Mouse (Mus musculus): ENCODE measurements around the gene Fxn. TPM values are rescaled to one million over a fixed set of nuclear protein-coding genes. Genes with fewer than 3 reads are reported as not detected.
"Not testable (repeated sequence)": the region's sequence is repeated elsewhere in the genome, so short reads cannot be mapped to it uniquely, and the experiment has no call there.

Gene Fxn
- total RNA-seq, 2 experiments from 2014 or later, result 13.0 to 30.0 TPM

DNA sequence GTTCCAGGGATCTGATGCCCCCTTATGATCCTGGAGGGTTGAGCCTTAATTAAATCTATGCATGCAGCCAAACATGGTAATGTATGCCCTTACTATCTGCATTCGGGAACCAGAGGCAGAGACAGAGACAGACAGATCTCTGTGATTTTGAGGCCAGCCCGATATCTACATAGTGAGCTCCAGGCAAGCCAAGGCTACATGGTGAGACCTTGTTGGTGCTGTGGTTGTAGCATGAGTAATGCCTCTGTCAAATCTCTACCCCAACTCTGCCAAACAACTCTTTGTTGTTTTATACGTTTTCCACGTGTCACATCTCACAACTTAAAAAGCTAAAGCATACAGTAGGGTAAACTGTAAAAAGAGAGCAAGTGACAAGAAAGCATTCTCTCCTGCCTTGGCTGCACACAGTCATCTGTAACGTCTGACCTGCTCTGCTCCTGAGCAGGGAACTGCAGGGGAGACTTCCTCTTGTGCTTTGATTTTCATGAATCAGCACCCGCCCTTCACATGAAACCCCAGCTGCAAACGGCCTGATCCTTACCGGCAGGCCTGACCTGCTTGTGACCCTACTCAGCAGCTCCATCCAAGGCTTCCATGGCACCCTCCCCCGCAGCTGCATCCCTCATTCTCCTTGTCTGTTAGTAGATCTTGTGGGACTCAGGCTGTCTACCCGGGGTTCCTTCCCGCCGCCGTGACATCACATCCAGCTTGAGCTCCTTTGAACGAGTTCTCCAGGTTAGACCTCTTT is 38.4 kb downstream of the Fxn start:
- no peak for ATAC-seq (replicated peaks; ENCODE audit: poor library complexity)

DNA sequence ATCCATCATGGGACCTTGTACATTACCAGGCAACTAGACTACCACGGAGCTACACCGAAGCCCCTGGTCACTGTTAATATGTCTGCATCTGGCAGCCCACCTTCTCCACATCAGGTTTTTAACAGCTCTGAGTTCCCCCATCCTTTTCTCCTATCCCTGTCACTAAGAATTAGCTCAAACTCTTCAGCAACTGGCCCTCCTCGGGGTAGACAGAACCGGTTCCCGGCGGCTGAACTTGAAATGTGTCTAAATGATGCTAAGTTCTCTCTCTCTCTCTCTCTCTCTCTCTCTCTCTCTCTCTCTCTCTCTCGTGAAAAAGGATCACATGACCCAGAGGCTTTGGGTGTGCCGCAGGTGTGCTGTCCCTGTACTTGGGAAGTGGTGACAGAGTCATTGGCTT is 39.1 kb downstream of the Fxn start:
- no peak for ATAC-seq (replicated peaks; ENCODE audit: poor library complexity)

DNA sequence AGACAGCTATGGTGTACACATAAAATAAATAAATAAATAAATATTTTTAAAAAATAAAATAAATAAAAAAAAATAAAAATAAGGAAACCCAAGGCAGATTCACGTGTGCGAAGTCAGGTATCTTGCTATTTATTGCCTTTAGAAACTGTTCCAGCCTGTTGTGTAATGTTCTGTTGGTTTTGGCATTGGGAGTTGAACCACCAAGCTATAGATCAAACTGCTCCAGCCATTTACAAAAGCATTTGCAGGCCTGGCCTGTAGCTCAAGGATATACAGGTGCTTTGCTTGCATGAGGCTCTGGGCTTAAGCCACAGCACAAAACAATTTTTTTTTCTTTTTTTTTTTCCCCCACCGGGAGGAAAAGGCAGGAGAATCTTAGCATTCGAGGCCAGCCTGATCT is 42.4 kb downstream of the Fxn start:
- no peak for ATAC-seq (replicated peaks; ENCODE audit: poor library complexity)

DNA sequence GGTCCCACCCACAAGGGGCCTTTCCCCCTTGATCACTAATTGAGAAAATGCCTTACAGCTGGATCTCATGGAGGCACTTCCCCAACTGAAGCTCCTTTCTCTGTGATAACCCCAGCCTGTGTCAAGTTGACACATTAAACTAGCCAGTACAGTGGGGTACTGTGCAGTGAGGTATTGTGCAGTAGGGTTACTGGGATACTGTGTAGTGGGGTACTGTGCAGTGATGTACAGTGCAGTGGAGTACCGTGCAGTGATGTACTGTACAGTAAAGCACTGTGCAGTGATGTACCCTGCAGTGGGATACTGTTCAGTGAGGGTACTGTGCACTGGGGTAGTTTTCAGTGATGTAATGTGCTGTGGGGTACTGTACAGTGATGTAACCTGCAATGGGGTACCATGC is 48.0 kb downstream of the Fxn start:
- ATAC-seq (replicated peaks; ENCODE audit: poor library complexity), result not testable (repeated sequence)

DNA sequence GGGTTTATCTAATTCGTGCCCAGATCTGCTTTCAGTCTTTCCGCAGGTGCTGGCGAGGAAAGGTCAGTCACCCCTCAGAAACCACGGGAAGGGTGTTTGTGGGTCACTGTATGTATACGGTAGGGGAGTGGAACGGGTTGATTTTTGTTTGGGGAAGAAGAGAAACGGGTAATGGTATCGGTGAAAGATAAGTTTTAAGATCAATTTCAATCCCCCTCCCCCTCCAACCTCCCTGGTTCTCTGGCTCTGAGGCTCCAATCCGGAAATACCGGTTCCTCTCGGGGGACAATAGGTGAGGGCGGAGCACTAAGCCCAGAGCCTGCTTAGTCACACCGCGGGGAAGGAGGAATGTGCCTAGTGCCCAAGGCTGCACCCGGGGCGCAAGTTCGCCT is 55.1 kb downstream of the Fxn start:
- ATAC-seq (replicated peaks; ENCODE audit: poor library complexity), result peak; percentile 60

DNA sequence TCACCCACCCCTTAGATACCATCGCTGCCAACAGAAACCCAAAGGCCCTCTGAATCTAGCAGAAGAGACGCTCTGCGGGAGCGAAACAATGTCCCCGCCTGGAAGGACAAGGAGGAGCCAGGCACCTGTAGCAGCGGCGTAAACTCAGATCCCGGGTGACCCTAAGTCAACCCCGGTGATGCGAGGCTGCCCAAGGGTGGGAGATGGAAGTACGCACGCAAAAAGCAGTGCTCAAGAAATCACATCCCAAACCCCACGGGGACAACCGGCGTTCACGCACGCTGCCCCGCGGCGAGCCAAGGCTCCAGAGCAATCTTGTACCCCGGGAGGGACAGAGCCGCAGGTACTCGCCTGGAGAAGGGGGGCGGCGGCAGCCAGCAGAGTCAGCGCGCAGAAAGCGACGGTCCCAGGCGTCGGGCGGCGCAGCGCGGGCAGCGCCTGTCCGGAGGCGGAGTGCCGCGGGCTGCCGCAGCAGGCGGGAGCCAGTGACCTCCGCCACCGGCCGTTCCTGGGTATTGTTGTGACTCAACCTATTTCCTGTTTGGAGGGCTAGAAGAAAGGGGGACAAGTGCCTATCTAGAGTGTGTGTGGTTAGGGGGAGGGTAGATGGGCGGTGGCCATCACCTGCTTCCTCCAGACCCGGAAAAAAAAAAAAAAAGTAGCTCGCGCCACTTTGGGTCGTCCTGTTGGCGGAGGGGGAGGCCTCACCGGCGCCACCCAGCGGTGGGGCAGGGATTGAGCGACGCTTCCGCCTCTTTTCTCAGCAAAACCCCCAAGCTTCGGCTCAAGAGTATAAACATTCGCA is 55.7 kb downstream of the Fxn start, which contains the start of gene Tjp2:
TSS of gene Tjp2 (minus strand) at position 531 of the 805 bp plus-strand sequence.
- ATAC-seq (replicated peaks; ENCODE audit: poor library complexity), result peak; percentile 77

DNA sequence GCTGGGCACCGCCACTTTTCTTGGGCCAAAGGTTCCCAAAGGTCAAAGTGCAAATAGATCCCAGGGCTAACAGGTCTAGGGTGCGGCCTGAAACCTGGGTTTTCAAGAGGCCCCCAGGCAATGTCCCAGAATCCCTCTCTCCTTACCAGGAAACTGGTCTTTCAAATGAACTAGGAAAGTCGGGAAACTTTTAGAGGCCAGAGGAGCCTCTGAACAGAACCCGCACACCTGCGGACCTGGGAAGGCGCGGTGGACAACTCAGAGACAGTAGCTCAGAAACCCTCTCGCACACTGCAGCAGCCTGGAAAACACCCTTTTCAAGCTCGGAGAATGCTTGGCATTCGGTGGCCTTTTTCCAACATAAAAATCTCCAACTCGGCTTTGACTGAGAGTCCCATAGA is 56.6 kb downstream of the Fxn start:
- ATAC-seq (replicated peaks; ENCODE audit: poor library complexity), result no peak

DNA sequence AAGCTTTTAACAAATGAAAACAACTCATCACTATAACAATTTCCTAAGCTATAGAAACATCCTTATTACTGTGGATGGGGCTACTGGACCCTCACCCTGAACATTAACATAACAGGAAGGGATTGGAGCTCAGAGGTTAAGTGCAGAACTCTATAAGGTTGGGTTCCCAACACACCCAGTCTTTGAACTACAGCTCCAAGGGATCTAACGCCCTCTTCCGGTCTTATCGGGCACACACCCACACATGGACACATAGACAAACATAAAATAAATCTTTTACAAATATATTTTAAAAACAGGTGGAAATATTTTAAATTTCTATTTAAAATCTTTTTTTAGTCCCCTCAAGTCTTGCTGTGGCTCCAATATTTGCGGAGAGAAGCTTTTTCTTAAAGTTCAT is 59.0 kb downstream of the Fxn start:
- no peak for ATAC-seq (replicated peaks; ENCODE audit: poor library complexity)

DNA sequence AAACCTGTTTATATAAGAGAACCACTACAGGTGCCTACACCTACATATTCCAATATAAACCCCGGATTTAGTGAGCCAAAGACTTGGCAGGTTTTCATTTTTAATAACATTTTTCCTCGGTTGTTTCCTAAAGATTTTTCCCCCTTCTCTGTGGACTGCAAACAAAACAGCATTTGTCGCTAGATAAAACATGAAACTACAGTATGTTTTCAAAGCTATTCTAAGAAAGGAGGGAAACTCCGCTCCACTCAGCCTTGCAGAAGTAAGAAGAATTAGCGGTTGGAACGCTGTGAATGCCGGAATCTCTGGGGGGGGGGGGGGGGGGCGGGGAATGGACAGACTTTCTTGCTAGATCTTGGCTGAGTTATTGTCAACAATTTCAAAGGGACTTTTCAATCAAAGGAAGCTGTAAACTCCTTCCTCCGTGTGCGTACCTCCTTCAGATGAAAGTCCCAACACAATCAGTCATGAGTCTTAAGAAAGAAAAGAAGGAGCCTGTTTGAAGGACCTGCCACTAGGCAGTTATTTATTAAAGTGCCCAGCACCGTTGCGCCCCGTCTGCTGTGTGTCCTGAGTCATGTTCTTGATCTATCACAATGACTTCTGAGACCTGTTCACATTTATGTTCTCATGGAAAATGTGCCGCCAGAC is 59.5 kb downstream of the Fxn start:
- no peak for ATAC-seq (replicated peaks; ENCODE audit: poor library complexity)

DNA sequence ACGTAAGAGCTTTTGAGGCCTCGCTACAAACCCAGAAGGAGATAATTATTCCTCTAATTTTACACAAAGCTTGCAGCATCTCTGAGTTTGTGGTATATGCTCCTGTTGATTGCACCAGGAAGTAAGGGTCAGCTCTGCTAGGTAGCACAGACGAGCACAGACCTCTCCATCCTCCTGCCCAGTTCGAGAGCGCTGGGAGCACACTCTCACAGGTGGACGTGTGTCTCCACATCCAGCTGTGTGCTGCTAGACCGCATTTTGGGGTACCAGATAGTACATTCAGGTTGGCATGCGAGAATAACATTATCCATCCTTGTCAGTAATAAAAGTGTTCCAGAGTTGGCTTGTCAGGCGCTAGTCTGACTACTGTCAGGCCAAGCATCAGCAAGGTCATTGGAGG is 61.4 kb downstream of the Fxn start:
- no peak for ATAC-seq (replicated peaks; ENCODE audit: poor library complexity)

DNA sequence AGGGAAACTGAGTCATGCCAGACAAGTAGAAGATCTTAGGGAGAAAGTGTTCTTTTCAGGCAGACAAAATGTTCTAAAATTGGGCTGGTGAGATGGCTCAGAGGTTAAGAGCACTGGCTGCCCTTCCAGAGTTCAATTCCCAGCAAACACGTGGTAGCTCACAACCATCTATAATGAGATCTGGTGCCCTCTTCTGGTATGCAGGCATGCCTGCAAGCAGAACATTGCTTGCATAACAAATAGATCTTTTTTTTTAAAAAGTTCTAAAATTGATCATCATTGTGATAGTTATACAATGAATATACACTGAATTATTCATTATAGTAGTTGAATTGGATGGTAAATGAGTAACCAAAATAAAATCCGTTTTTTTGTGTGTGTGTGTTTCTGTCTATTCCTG is 62.1 kb downstream of the Fxn start:
- ATAC-seq (replicated peaks; ENCODE audit: poor library complexity), result no peak

DNA sequence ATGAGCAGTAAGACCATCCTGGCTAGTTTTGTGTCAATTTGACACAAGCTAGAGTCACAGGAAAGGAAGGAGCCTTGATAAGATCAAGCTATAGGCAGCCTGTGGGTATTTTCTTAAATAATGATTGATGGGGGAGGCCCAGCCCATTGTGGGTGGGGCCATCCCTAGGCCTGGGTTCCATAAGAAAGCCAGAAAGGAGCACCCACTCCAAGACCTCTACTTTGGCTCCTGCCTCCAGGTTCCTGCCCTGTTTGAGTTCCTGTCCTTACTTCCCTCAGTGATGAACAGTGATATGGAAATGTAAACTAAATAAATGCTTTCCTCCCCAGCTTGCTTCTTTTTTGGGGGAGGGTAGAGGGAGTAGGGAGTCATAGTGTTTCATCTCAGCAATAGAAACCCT is 62.6 kb downstream of the Fxn start:
- ATAC-seq (replicated peaks; ENCODE audit: poor library complexity), result no peak

DNA sequence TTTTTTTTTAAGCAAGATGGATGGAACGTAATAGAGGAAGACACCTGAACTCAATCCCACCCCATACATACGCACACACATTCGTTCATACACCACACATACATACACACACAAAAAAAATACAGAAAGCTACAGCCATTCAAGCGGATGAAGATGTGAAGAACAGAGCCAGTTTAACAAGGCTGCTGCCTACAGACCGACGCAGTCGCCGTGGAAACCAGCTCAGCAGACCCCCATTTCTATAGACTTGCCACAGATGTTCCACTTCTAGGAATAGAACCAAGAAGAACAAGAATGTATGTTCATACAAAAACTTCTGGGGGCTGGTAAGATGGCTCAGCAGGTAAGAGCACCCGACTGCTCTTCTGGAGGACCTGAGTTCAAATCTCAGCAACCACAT is 63.6 kb downstream of the Fxn start:
- no peak for ATAC-seq (replicated peaks; ENCODE audit: poor library complexity)

DNA sequence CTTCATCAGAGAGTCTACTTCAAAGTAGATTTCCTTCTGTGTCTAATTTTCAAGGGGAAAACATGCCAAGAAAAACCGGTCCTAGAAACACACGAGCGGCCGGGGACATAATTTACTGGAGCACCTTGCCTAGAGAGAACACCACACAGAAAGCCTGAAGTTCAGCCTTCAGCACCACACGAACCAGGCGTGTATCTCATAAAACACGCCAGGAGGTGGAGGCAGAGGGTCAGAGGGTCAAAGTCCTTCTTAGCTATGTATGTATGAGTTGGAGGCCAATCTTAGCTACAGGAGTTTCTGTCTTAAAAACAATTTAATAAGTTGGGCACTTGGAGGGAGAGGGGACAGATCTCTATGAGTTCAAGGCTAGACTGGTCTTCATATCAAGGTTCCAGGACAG is 65.5 kb downstream of the Fxn start:
- no peak for ATAC-seq (replicated peaks; ENCODE audit: poor library complexity)

DNA sequence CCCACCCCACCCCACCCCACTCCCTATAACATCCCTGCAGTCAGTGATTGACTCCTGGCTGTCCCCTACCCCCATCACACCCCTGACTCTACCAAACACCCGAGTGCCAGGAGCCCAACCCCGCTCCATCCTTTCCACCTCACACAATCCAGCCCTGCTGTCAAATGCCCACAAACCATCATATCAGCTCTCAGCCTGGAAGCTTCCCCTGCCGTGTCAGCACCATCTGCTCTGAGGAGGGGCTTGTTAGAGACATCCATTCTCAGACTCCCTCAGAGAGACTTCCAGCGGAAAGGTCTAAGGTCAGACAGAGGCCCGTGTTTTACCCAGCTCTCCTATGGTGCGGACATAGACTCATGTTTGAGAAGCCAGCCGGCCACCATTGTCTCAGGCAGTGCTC is 67.1 kb downstream of the Fxn start:
- ATAC-seq (replicated peaks; ENCODE audit: poor library complexity), result no peak

DNA sequence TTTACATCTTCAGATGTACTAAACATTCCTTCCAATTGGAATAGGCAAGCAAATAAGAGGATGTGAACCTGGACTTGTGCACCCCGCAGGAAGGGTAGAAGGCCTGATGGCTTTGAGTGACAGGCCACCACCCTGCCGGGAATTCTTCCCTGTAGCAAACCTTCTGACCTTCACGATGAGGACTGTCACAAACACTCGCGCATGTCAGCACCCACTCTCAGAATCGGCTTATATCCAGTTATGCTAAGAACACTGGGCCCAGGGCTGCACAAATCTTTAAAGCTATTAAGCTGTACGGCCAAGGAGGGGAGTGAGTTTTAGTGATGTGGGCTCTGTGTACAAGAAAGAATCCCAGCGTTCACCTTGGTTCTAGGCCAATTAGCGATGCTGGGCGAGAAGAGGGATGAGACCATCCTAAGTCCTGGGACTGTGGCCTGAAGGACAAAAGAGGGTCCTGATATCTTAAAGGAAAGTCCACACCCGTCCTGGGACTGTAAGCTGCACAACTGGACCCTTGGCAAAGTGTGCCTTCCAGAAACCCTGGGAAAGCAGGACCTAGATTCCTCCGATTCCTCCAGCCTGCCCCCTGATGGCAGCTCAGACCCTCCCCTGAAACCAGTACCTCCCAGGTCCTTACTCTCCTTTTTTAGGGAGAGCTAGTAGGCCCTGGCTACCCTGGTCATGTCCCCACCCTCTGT is 67.7 kb downstream of the Fxn start:
- ATAC-seq (replicated peaks; ENCODE audit: poor library complexity), result no peak

Other genes with a start within 250 kb of the Fxn start
- gene Fam189a2, start 249.6 kb downstream of the Fxn start, total RNA-seq (2015), result not detected in 2 replicates
- not detected in 2 replicates for gene Fam189a2, start 249.6 kb downstream of the Fxn start, total RNA-seq (2017)
- 2.5 and 2.7 TPM in 2 replicates for gene Tjp2, start 55.6 kb downstream of the Fxn start, total RNA-seq (2015)
- gene Tjp2, start 55.6 kb downstream of the Fxn start, total RNA-seq (2017), result 3.5 TPM in 2 replicates
- gene Fam122a, start 196.8 kb upstream of the Fxn start, total RNA-seq (2015), result 37.8 and 45.5 TPM in 2 replicates
- gene Fam122a, start 196.8 kb upstream of the Fxn start, total RNA-seq (2017), result 9.7 and 13.9 TPM in 2 replicates

All from megakaryocyte progenitor cell, adult 5-6 weeks (primary cell).